Comparison of ENCODE assay signal across 30 mouse cellular contexts in the genomic region with DNA sequence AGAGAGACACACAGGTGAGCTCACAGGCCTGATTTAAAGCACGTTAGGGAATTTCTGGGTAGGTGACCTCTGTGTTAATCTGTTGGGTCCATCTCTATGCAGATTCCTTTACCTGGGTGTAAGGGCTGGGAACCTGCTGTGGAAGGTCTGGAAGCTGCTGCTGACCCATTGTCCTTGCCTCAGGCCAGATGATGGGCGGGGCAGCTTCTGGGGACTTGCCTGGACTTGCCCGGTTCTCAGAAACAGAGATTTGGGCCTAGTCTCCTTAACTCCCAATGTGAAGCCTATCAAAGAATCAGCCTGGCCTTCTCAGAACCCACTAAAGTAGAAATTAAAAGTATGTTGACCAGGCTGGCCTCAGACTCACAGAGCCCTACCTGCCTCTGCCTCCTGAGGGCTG. TPM values are rescaled to one million over a fixed set of nuclear protein-coding genes. Genes with fewer than 3 reads are reported as not detected.
DNase-seq lines count a peak whose midpoint lies in the region; ATAC-seq and TF ChIP-seq lines count a peak whose summit lies in the region.
"Had no signal": no experiment of that assay in that cellular context is flagged by ENCODE, and none has a peak within 500 bp of the region (broad histone marks: within the 10 kb centered on the region; RNA-seq: fewer than 3 reads in every experiment).

No protein-coding gene starts in this region.

- H3K4me1 ChIP-seq in E14TG2a.4 (replicated peaks; ENCODE audit: low read depth, low read length) (peaks cover 93% of the 10 kb centered on the region), ES-E14 (ENCODE audit: control insufficient read depth in 2 of 2, insufficient read depth in 2 of 2, low read length in 2 of 2, poor library complexity in 1 of 2) (peaks cover 15 to 28% of the 10 kb centered on the region in 2 experiments)
- H3K4me1 ChIP-seq in bone marrow macrophage, adult 2 months (ENCODE audit: control insufficient read depth, insufficient read depth, low read length): peaks cover 21% of the 10 kb centered on the region
- no peaks in the 10 kb centered on the region for H3K4me1 ChIP-seq in intestine, embryonic 16.5 days (ENCODE audit: control insufficient read depth, insufficient read depth, low read length)
- H3K4me1 ChIP-seq: embryonic facial prominence, embryonic 10.5 days; embryonic facial prominence, embryonic 13.5 days; forebrain, embryonic 12.5 days; forebrain, embryonic 15.5 days; hindbrain, embryonic 12.5 days; hindbrain, embryonic 15.5 days; intestine, embryonic 15.5 days had no signal

- peak; percentile 39 for DNase-seq in 3134 (ENCODE audit: extremely low read depth, insufficient read length, low spot score)
- DNase-seq in ES-E14 (ENCODE audit: low read depth, low spot score): peak; percentile 82
- DNase-seq in cerebellum, adult 18-20 months: no peak
- no peak for DNase-seq in layer of hippocampus, adult 9-10 months (ENCODE audit: low spot score)
- no peak for DNase-seq in urinary bladder, postnatal 14 days (ENCODE audit: low spot score)
- DNase-seq: adrenal gland, adult 8-10 months; adrenal gland, postnatal 25 days; cerebellum, adult 2 months; cerebellum, adult 9-11 months; cerebellum, postnatal 25 days; embryo, embryonic 11 days; gastrocnemius, postnatal 10 days; gastrocnemius, postnatal 36 days; kidney, adult 18-20 months had no signal

- TF ChIP-seq POLR2A in bone marrow macrophage, adult 2 months (IDR thresholded peaks at IDR 0.05; ENCODE audit: borderline replicate concordance, low read depth, low read length): no peak

- H3K4me2 ChIP-seq in intestine, embryonic 16.5 days (ENCODE audit: low read depth, low read length): no peak overlapping the region
- H3K4me2 ChIP-seq: embryonic facial prominence, embryonic 13.5 days; forebrain, embryonic 12.5 days; forebrain, embryonic 15.5 days; heart, embryonic 11.5 days; hindbrain, embryonic 12.5 days; hindbrain, embryonic 15.5 days; intestine, embryonic 15.5 days had no signal

- H3K27ac ChIP-seq in ES-E14 (ENCODE audit: insufficient read depth, low read depth, low read length, poor library complexity, severe bottlenecking): peak overlapping the region; percentile 99
- peak overlapping the region; percentile 26 for H3K27ac ChIP-seq in bone marrow macrophage, adult 2 months (ENCODE audit: insufficient read depth, low read depth, low read length)
- H3K27ac ChIP-seq in intestine, embryonic 16.5 days (ENCODE audit: low read length): no peak overlapping the region
- H3K27ac ChIP-seq: embryonic facial prominence, embryonic 10.5 days; embryonic facial prominence, embryonic 13.5 days; forebrain, embryonic 12.5 days; forebrain, embryonic 15.5 days; hindbrain, embryonic 12.5 days; hindbrain, embryonic 15.5 days; intestine, embryonic 15.5 days had no signal

- H3K9me3 ChIP-seq in E14TG2a.4 (ENCODE audit: low read length) (no peaks in the 10 kb centered on the region), ES-E14 (ENCODE audit: control insufficient read depth, insufficient read depth, low read depth, low read length) (no peaks in the 10 kb centered on the region)
- H3K9me3 ChIP-seq in intestine, embryonic 16.5 days (ENCODE audit: control insufficient read depth, low read length): no peaks in the 10 kb centered on the region
- H3K9me3 ChIP-seq: embryonic facial prominence, embryonic 10.5 days; embryonic facial prominence, embryonic 13.5 days; forebrain, embryonic 12.5 days; forebrain, embryonic 15.5 days; G1E; hindbrain, embryonic 12.5 days; hindbrain, embryonic 15.5 days; intestine, embryonic 15.5 days had no signal

- WGBS in intestine, embryonic 16.5 days: 74% methylated on average over 3 of the region's 3 CpGs

- H3K4me3 ChIP-seq in E14TG2a.4 (replicated peaks; ENCODE audit: low read length): peak overlapping the region; percentile 35; the same call in 1 of the 2 replicates
- no peak overlapping the region for H3K4me3 ChIP-seq in ES-E14 (ENCODE audit: insufficient read depth in 1 of 2, low read depth in 1 of 2, low read length in 2 of 2, poor library complexity in 1 of 2, severe bottlenecking in 1 of 2)
- no peak overlapping the region for H3K4me3 ChIP-seq in bone marrow macrophage, adult 2 months (ENCODE audit: insufficient read depth, low read length)
- no peak overlapping the region for H3K4me3 ChIP-seq in intestine, embryonic 16.5 days (ENCODE audit: low read length)
- H3K4me3 ChIP-seq: embryonic facial prominence, embryonic 10.5 days; embryonic facial prominence, embryonic 13.5 days; erythroblast, embryonic 14.5 days; forebrain, embryonic 12.5 days; forebrain, embryonic 15.5 days; hindbrain, embryonic 12.5 days; hindbrain, embryonic 15.5 days; intestine, embryonic 15.5 days had no signal

- ATAC-seq in intestine, embryonic 16.5 days: no peak
- ATAC-seq: activated CD4-positive, CD25-positive, alpha-beta regulatory T cell, adult 4 months; CD4-positive, CD25-positive, alpha-beta regulatory T cell, adult 4 months; forebrain, embryonic 15.5 days; intestine, embryonic 15.5 days; Patski had no signal

- no peaks in the 10 kb centered on the region for H3K27me3 ChIP-seq in E14TG2a.4 (ENCODE audit: insufficient read depth, low read length)
- H3K27me3 ChIP-seq in intestine, embryonic 16.5 days (replicated peaks; ENCODE audit: control insufficient read depth, insufficient read depth, low read length): no peaks in the 10 kb centered on the region
- H3K27me3 ChIP-seq: embryonic facial prominence, embryonic 13.5 days; forebrain, embryonic 12.5 days; forebrain, embryonic 15.5 days; hindbrain, embryonic 12.5 days; hindbrain, embryonic 15.5 days; intestine, embryonic 15.5 days; Patski had no signal

- peak overlapping the region; percentile 78 for H3K9ac ChIP-seq in ES-E14 (ENCODE audit: insufficient read depth, low read depth, low read length, poor library complexity, severe bottlenecking)
- no peak overlapping the region for H3K9ac ChIP-seq in intestine, embryonic 16.5 days (ENCODE audit: low read depth, low read length)
- H3K9ac ChIP-seq: embryonic facial prominence, embryonic 13.5 days; forebrain, embryonic 12.5 days; forebrain, embryonic 15.5 days; hindbrain, embryonic 12.5 days; hindbrain, embryonic 15.5 days; intestine, embryonic 15.5 days had no signal

- peaks cover 59% of the 10 kb centered on the region for H3K36me3 ChIP-seq in E14TG2a.4 (ENCODE audit: insufficient read depth, low read length)
- peaks cover 8% of the 10 kb centered on the region; the same call in 1 of the 2 replicates for H3K36me3 ChIP-seq in ES-E14 (ENCODE audit: control insufficient read depth, insufficient read depth, low read length, poor library complexity, severe bottlenecking)
- H3K36me3 ChIP-seq in intestine, embryonic 16.5 days (ENCODE audit: control insufficient read depth, insufficient read depth, low read length): 0 out of 2 replicates have a peak, but pooled peaks cover 6% of the 10 kb centered on the region
- H3K36me3 ChIP-seq: forebrain, embryonic 12.5 days; intestine, embryonic 15.5 days had no signal

- in situ Hi-C loops in ES-E14 (cut with MboI; ENCODE audit: low sequenced_read_pairs in 2 of 2, unreplicated experiment in 2 of 2): no loop called here

- no peak for TF ChIP-seq CTCF in E14TG2a.4 (conservative IDR thresholded peaks at IDR 0.05; ENCODE audit: low read length)
- TF ChIP-seq CTCF in bone marrow macrophage, adult 2 months (IDR thresholded peaks at IDR 0.05; ENCODE audit: low read depth, low read length): no peak

TF ChIP-seq in ES-E14, 5 proteins besides CTCF, POLR2A, EP300 and RAD21:
- TF ChIP-seq CHD2 (IDR thresholded peaks at IDR 0.05; ENCODE audit: low read depth, low read length) (no peak), MAFK (IDR thresholded peaks at IDR 0.05; ENCODE audit: insufficient read depth, low read depth, low read length) (no peak), ZNF384 (IDR thresholded peaks at IDR 0.05; ENCODE audit: low read depth, low read length) (no peak)

RNA-seq across cellular contexts. Expression of a gene that starts 25.3 kb away (rescaled TPM):
- 62.1 and 83.4 TPM in 2 replicates for total RNA-seq in ES-E14 (2012; rRNA removed)
- 138 and 153 TPM in 2 replicates for polyA plus RNA-seq in bone marrow macrophage, adult 2 months (2012; ENCODE audit: insufficient read depth, insufficient read length, missing spikeins)
- 129 and 133 TPM in 2 replicates for polyA plus RNA-seq in intestine, embryonic 16.5 days (2015; fragmentation: Nextera tagmentation; extraction: Ambion mirVana)

Comparison
In these comparisons a context has a peak if more than half of its experiments do, and no peak if none do; other contexts are left out.
1. DNase-seq: peak in 3134 (single experiment) and ES-E14 (single experiment); none in cerebellum, adult 18-20 months (0 of 2), layer of hippocampus, adult 9-10 months (single experiment) and urinary bladder, postnatal 14 days (single experiment).